Comparison of ENCODE assay signal across 28 mouse cellular contexts in genomic region chr7:142322641-142323040, GRCm38 (mm10). TPM values are rescaled to one million over a fixed set of nuclear protein-coding genes. Genes with fewer than 3 reads are reported as not detected.
DNase-seq lines count a peak whose midpoint lies in the region; ATAC-seq and TF ChIP-seq lines count a peak whose summit lies in the region.
"Had no signal": no experiment of that assay in that cellular context is flagged by ENCODE, and none has a peak within 500 bp of the region (broad histone marks: within the 10 kb centered on the region; RNA-seq: fewer than 3 reads in every experiment).

No protein-coding gene starts in this region.

- DNase-seq in heart, postnatal 0 days (ENCODE audit: low spot score): no peak
- DNase-seq in heart, adult 9 months (ENCODE audit: low spot score in 2 of 2): no peak
- DNase-seq in thymus, postnatal 14 days: peak; percentile 73
- no peak for DNase-seq in right cerebral cortex, postnatal 10 days (ENCODE audit: low spot score in 2 of 2)
- no peak for DNase-seq in adipocyte (ENCODE audit: low spot score)
- no peak for DNase-seq in hindbrain, postnatal 0 days (ENCODE audit: low spot score)
- DNase-seq: B cell, adult 2 months; cerebellum, adult 2 months; cerebellum, postnatal 36 days; gastrocnemius, adult 2 months; heart, adult 11 months; heart, postnatal 4 days; kidney, adult 2 months; kidney, postnatal 10 days; lung, adult 2 months; lung, postnatal 36 days had no signal

- H3K36me3 ChIP-seq in heart, postnatal 0 days (replicated peaks; ENCODE audit: control insufficient read depth, insufficient read depth, low read length): no peaks in the 10 kb centered on the region
- H3K36me3 ChIP-seq in embryonic facial prominence, embryonic 13.5 days: no peaks in the 10 kb centered on the region
- H3K36me3 ChIP-seq in stomach, embryonic 15.5 days: no peaks in the 10 kb centered on the region
- H3K36me3 ChIP-seq in hindbrain, postnatal 0 days (ENCODE audit: insufficient read depth, low read length): no peaks in the 10 kb centered on the region
- H3K36me3 ChIP-seq: forebrain, embryonic 15.5 days; hindbrain, embryonic 15.5 days had no signal

- H3K4me2 ChIP-seq in heart, postnatal 0 days (ENCODE audit: low read depth, low read length): no peak overlapping the region
- H3K4me2 ChIP-seq in embryonic facial prominence, embryonic 13.5 days: no peak overlapping the region
- H3K4me2 ChIP-seq in stomach, embryonic 15.5 days: no peak overlapping the region
- H3K4me2 ChIP-seq in hindbrain, postnatal 0 days (ENCODE audit: low read depth, low read length): no peak overlapping the region
- H3K4me2 ChIP-seq: forebrain, embryonic 15.5 days; hindbrain, embryonic 15.5 days; liver, embryonic 11.5 days had no signal

- no peaks in the 10 kb centered on the region for H3K27me3 ChIP-seq in heart, postnatal 0 days (ENCODE audit: control insufficient read depth, insufficient read depth, low read length)
- H3K27me3 ChIP-seq in embryonic facial prominence, embryonic 13.5 days: no peaks in the 10 kb centered on the region
- H3K27me3 ChIP-seq in stomach, embryonic 15.5 days (replicated peaks): no peaks in the 10 kb centered on the region
- no peaks in the 10 kb centered on the region for H3K27me3 ChIP-seq in hindbrain, postnatal 0 days (ENCODE audit: insufficient read depth, low read length)
- H3K27me3 ChIP-seq: forebrain, embryonic 15.5 days; hindbrain, embryonic 15.5 days had no signal

- no peak for TF ChIP-seq EP300 in heart, postnatal 0 days (IDR thresholded peaks at IDR 0.05; ENCODE audit: low read depth)

- H3K27ac ChIP-seq in heart, postnatal 0 days (ENCODE audit: low read depth): peak overlapping the region; percentile 50; the same call in 1 of the 2 replicates
- H3K27ac ChIP-seq in embryonic facial prominence, embryonic 13.5 days: peak overlapping the region; percentile 73; the same call in 1 of the 2 replicates
- peak overlapping the region; percentile 82 for H3K27ac ChIP-seq in stomach, embryonic 15.5 days
- no peak overlapping the region for H3K27ac ChIP-seq in hindbrain, postnatal 0 days
- H3K27ac ChIP-seq: forebrain, embryonic 15.5 days; gastrocnemius, adult 2 months; hindbrain, embryonic 15.5 days had no signal

- no peak for TF ChIP-seq CTCF in heart, postnatal 0 days (IDR thresholded peaks at IDR 0.05; ENCODE audit: low read depth)
- TF ChIP-seq CTCF in hindbrain, postnatal 0 days (IDR thresholded peaks at IDR 0.05; ENCODE audit: low read depth): no peak

- ATAC-seq in heart, postnatal 0 days (ENCODE audit: insufficient read depth, low read depth): no peak
- ATAC-seq in embryonic facial prominence, embryonic 13.5 days (ENCODE audit: insufficient number of reproducible peaks, insufficient read depth, low FRiP score, low TSS enrichment, low read depth): no peak
- ATAC-seq in stomach, embryonic 15.5 days (ENCODE audit: insufficient read depth, low FRiP score, low read depth): no peak
- ATAC-seq in hindbrain, postnatal 0 days: no peak
- ATAC-seq: forebrain, embryonic 15.5 days; midbrain, embryonic 16.5 days had no signal

- 88% methylated on average over 6 of the region's 6 CpGs for WGBS in heart, postnatal 0 days
- 83% methylated on average over 6 of the region's 6 CpGs for WGBS in embryonic facial prominence, embryonic 13.5 days
- 81% methylated on average over 6 of the region's 6 CpGs for WGBS in stomach, embryonic 15.5 days
- 91% methylated on average over 6 of the region's 6 CpGs for WGBS in hindbrain, postnatal 0 days

- no peak overlapping the region for H3K9ac ChIP-seq in heart, postnatal 0 days (replicated peaks; ENCODE audit: low read depth, low read length)
- H3K9ac ChIP-seq in embryonic facial prominence, embryonic 13.5 days: no peak overlapping the region
- no peak overlapping the region for H3K9ac ChIP-seq in stomach, embryonic 15.5 days
- no peak overlapping the region for H3K9ac ChIP-seq in hindbrain, postnatal 0 days (replicated peaks; ENCODE audit: low read length)
- H3K9ac ChIP-seq: forebrain, embryonic 15.5 days; hindbrain, embryonic 15.5 days had no signal

- H3K9me3 ChIP-seq in heart, postnatal 0 days (replicated peaks; ENCODE audit: control insufficient read depth, low read length): no peaks in the 10 kb centered on the region
- no peaks in the 10 kb centered on the region for H3K9me3 ChIP-seq in embryonic facial prominence, embryonic 13.5 days
- H3K9me3 ChIP-seq in stomach, embryonic 15.5 days: no peaks in the 10 kb centered on the region
- H3K9me3 ChIP-seq in hindbrain, postnatal 0 days (ENCODE audit: low read length): no peaks in the 10 kb centered on the region
- H3K9me3 ChIP-seq: forebrain, embryonic 15.5 days; hindbrain, embryonic 15.5 days had no signal

- no peak overlapping the region for H3K4me3 ChIP-seq in heart, postnatal 0 days (ENCODE audit: low read depth, low read length)
- H3K4me3 ChIP-seq in embryonic facial prominence, embryonic 13.5 days: no peak overlapping the region
- no peak overlapping the region for H3K4me3 ChIP-seq in stomach, embryonic 15.5 days (replicated peaks)
- H3K4me3 ChIP-seq in hindbrain, postnatal 0 days (ENCODE audit: low read length): no peak overlapping the region
- H3K4me3 ChIP-seq: forebrain, embryonic 15.5 days; gastrocnemius, adult 2 months; hindbrain, embryonic 15.5 days had no signal

- H3K4me1 ChIP-seq in heart, postnatal 0 days (ENCODE audit: control insufficient read depth, insufficient read depth): no peaks in the 10 kb centered on the region
- peaks cover 20% of the 10 kb centered on the region for H3K4me1 ChIP-seq in embryonic facial prominence, embryonic 13.5 days
- peaks cover 18% of the 10 kb centered on the region for H3K4me1 ChIP-seq in stomach, embryonic 15.5 days
- 0 out of 2 replicates have a peak, but pooled peaks cover 4% of the 10 kb centered on the region for H3K4me1 ChIP-seq in hindbrain, postnatal 0 days (ENCODE audit: insufficient read depth, low read length)

RNA-seq across cellular contexts. Expression of gene Krtap5-4, which starts 19.3 kb away (rescaled TPM):
- total RNA-seq in heart, postnatal 0 days (2014; rRNA removed; ENCODE audit: low replicate concordance): not detected in 2 replicates
- not detected in 2 replicates for polyA plus RNA-seq in heart, postnatal 0 days (2015; fragmentation: Nextera tagmentation; extraction: Ambion mirVana)
- polyA plus RNA-seq in embryonic facial prominence, embryonic 13.5 days (2015; fragmentation: Nextera tagmentation; extraction: Ambion mirVana): not detected in 2 replicates
- not detected in 2 replicates for polyA plus RNA-seq in stomach, embryonic 15.5 days (2015; fragmentation: Nextera tagmentation; extraction: Ambion mirVana)
- not detected in 2 replicates for total RNA-seq in hindbrain, postnatal 0 days (2014; rRNA removed)
- polyA plus RNA-seq in hindbrain, postnatal 0 days (2015; fragmentation: Nextera tagmentation; extraction: Ambion mirVana): not detected in 2 replicates
- total RNA-seq: adrenal gland, adult 18-20 months; adrenal gland, postnatal 4 days; gastrocnemius, adult 2 months; heart, postnatal 4 days; layer of hippocampus, adult 8-10 months; left cerebral cortex, adult 18-20 months; left cerebral cortex, postnatal 36 days; megakaryocyte-erythroid progenitor cell, adult 5-6 weeks had no signal
- polyA plus RNA-seq: cerebellum, adult 2 months; forebrain, embryonic 15.5 days; hindbrain, embryonic 15.5 days; kidney, adult 2 months; liver, embryonic 11.5 days; lung, adult 2 months; midbrain, embryonic 16.5 days had no signal

RNA-seq across cellular contexts. Expression of gene Krtap5-1, which starts 25.7 kb away (rescaled TPM):
- total RNA-seq in heart, postnatal 0 days (2014; rRNA removed; ENCODE audit: low replicate concordance): not detected in 2 replicates
- not detected in 2 replicates for polyA plus RNA-seq in heart, postnatal 0 days (2015; fragmentation: Nextera tagmentation; extraction: Ambion mirVana)
- polyA plus RNA-seq in embryonic facial prominence, embryonic 13.5 days (2015; fragmentation: Nextera tagmentation; extraction: Ambion mirVana): not detected in 2 replicates
- polyA plus RNA-seq in stomach, embryonic 15.5 days (2015; fragmentation: Nextera tagmentation; extraction: Ambion mirVana): not detected in 2 replicates
- total RNA-seq in hindbrain, postnatal 0 days (2014; rRNA removed): not detected in 2 replicates
- not detected in 2 replicates for polyA plus RNA-seq in hindbrain, postnatal 0 days (2015; fragmentation: Nextera tagmentation; extraction: Ambion mirVana)
- total RNA-seq: adrenal gland, adult 18-20 months; adrenal gland, postnatal 4 days; gastrocnemius, adult 2 months; heart, postnatal 4 days; layer of hippocampus, adult 8-10 months; left cerebral cortex, adult 18-20 months; left cerebral cortex, postnatal 36 days; megakaryocyte-erythroid progenitor cell, adult 5-6 weeks had no signal
- polyA plus RNA-seq: cerebellum, adult 2 months; forebrain, embryonic 15.5 days; hindbrain, embryonic 15.5 days; kidney, adult 2 months; liver, embryonic 11.5 days; lung, adult 2 months; midbrain, embryonic 16.5 days had no signal

RNA-seq across cellular contexts. Expression of gene Gm4559, which starts 48.5 kb away (rescaled TPM):
- not detected in 2 replicates for total RNA-seq in heart, postnatal 0 days (2014; rRNA removed; ENCODE audit: low replicate concordance)
- not detected in 2 replicates for polyA plus RNA-seq in heart, postnatal 0 days (2015; fragmentation: Nextera tagmentation; extraction: Ambion mirVana)
- not detected in 2 replicates for polyA plus RNA-seq in embryonic facial prominence, embryonic 13.5 days (2015; fragmentation: Nextera tagmentation; extraction: Ambion mirVana)
- polyA plus RNA-seq in stomach, embryonic 15.5 days (2015; fragmentation: Nextera tagmentation; extraction: Ambion mirVana): not detected in 2 replicates
- not detected in 2 replicates for total RNA-seq in hindbrain, postnatal 0 days (2014; rRNA removed)
- not detected in 2 replicates for polyA plus RNA-seq in hindbrain, postnatal 0 days (2015; fragmentation: Nextera tagmentation; extraction: Ambion mirVana)
- total RNA-seq: adrenal gland, adult 18-20 months; adrenal gland, postnatal 4 days; gastrocnemius, adult 2 months; heart, postnatal 4 days; layer of hippocampus, adult 8-10 months; left cerebral cortex, adult 18-20 months; left cerebral cortex, postnatal 36 days; megakaryocyte-erythroid progenitor cell, adult 5-6 weeks had no signal
- polyA plus RNA-seq: cerebellum, adult 2 months; forebrain, embryonic 15.5 days; hindbrain, embryonic 15.5 days; kidney, adult 2 months; liver, embryonic 11.5 days; lung, adult 2 months; midbrain, embryonic 16.5 days had no signal

RNA-seq across cellular contexts. Expression of gene Ifitm10, which starts 50.9 kb away (rescaled TPM):
- total RNA-seq in heart, postnatal 0 days (2014; rRNA removed; ENCODE audit: low replicate concordance): 0.62 and 4.0 TPM in 2 replicates
- polyA plus RNA-seq in heart, postnatal 0 days (2015; fragmentation: Nextera tagmentation; extraction: Ambion mirVana): 3.4 and 3.9 TPM in 2 replicates
- polyA plus RNA-seq in embryonic facial prominence, embryonic 13.5 days (2015; fragmentation: Nextera tagmentation; extraction: Ambion mirVana): 2.5 and 3.3 TPM in 2 replicates
- polyA plus RNA-seq in stomach, embryonic 15.5 days (2015; fragmentation: Nextera tagmentation; extraction: Ambion mirVana): 1.7 and 2.8 TPM in 2 replicates
- 22.7 and 25.4 TPM in 2 replicates for total RNA-seq in hindbrain, postnatal 0 days (2014; rRNA removed)
- 17.2 and 19.9 TPM in 2 replicates for polyA plus RNA-seq in hindbrain, postnatal 0 days (2015; fragmentation: Nextera tagmentation; extraction: Ambion mirVana)
- total RNA-seq: megakaryocyte-erythroid progenitor cell, adult 5-6 weeks had no signal

RNA-seq across cellular contexts. Expression of gene Gm49369, which starts 59.8 kb away (rescaled TPM):
- not detected in 2 replicates for total RNA-seq in heart, postnatal 0 days (2014; rRNA removed; ENCODE audit: low replicate concordance)
- polyA plus RNA-seq in heart, postnatal 0 days (2015; fragmentation: Nextera tagmentation; extraction: Ambion mirVana): 0.85 TPM in 1 of 2 replicates, not detected in the other
- not detected in 2 replicates for polyA plus RNA-seq in embryonic facial prominence, embryonic 13.5 days (2015; fragmentation: Nextera tagmentation; extraction: Ambion mirVana)
- polyA plus RNA-seq in stomach, embryonic 15.5 days (2015; fragmentation: Nextera tagmentation; extraction: Ambion mirVana): 0.58 TPM in 1 of 2 replicates, not detected in the other
- total RNA-seq in hindbrain, postnatal 0 days (2014; rRNA removed): 1.0 TPM in 1 of 2 replicates, not detected in the other
- polyA plus RNA-seq in hindbrain, postnatal 0 days (2015; fragmentation: Nextera tagmentation; extraction: Ambion mirVana): 2.1 and 2.9 TPM in 2 replicates
- total RNA-seq: megakaryocyte-erythroid progenitor cell, adult 5-6 weeks had no signal
- polyA plus RNA-seq: liver, embryonic 11.5 days had no signal
